Mouse (Mus musculus) intestine, embryonic 15.5 days (tissue): ENCODE results near the gene Irf6. TPM values are rescaled to one million over a fixed set of nuclear protein-coding genes. Genes with fewer than 3 reads are reported as not detected.

Experiments used
- ATAC-seq: fragments of 200-750 bp; cut with Nextera tagmentation; 2 replicates; pipeline ENCODE4 v1.8.0; 2017; ENCODE audit warnings: moderate TSS enrichment, moderate library complexity
- H3K27ac ChIP-seq: fragments of 300-500 bp; sonication (generic); 2 replicates; pipeline ENCODE4 v1.5.1; 2015; ENCODE audit warnings: mild to moderate bottlenecking, inconsistent platforms
- H3K27me3 ChIP-seq: fragments of 300-500 bp; sonication (generic); replicated peaks from 2 replicates; pipeline ENCODE4 v1.6.1; 2015; ENCODE audit warnings: inconsistent platforms
- H3K36me3 ChIP-seq: fragments of 300-500 bp; sonication (generic); 2 replicates; pipeline ENCODE4 v1.6.1; 2015; ENCODE audit warnings: inconsistent platforms
- H3K4me1 ChIP-seq: fragments of 300-500 bp; sonication (generic); replicated peaks from 2 replicates; pipeline ENCODE4 v1.6.1; 2015; ENCODE audit warnings: inconsistent platforms
- H3K4me2 ChIP-seq: fragments of 300-500 bp; sonication (generic); replicated peaks from 2 replicates; pipeline ENCODE4 v1.6.1; 2015; ENCODE audit warnings: mild to moderate bottlenecking, inconsistent platforms
- H3K4me3 ChIP-seq: fragments of 300-500 bp; sonication (generic); replicated peaks from 2 replicates; pipeline ENCODE4 v1.5.1; 2015; ENCODE audit warnings: inconsistent platforms
- H3K9ac ChIP-seq: fragments of 300-500 bp; sonication (generic); 2 replicates; pipeline ENCODE4 v1.6.1; 2015; ENCODE audit warnings: inconsistent platforms
- H3K9me3 ChIP-seq: fragments of 300-500 bp; sonication (generic); 2 replicates; pipeline ENCODE4 v1.6.1; 2016; ENCODE audit warnings: inconsistent platforms
- WGBS: fragments of 180-500 bp; shearing (Covaris S2); methylation state at CpG from one replicate; pipeline ENCODE4 v1.1.7; 2015; 5-methylcytosine and 5-hydroxymethylcytosine counted together
- polyA plus RNA-seq: library from polyadenylated mRNA; unstranded; fragments of >200 nt; fragmentation: Nextera tagmentation; extraction: Ambion mirVana; gene quantifications from 2 replicates; pipeline ENCODE4 v1.2.1, GENCODE M21; 2015

The Irf6 gene
- polyA plus RNA-seq, 1 experiment from 2014 or later = 81.9 TPM

DNA sequence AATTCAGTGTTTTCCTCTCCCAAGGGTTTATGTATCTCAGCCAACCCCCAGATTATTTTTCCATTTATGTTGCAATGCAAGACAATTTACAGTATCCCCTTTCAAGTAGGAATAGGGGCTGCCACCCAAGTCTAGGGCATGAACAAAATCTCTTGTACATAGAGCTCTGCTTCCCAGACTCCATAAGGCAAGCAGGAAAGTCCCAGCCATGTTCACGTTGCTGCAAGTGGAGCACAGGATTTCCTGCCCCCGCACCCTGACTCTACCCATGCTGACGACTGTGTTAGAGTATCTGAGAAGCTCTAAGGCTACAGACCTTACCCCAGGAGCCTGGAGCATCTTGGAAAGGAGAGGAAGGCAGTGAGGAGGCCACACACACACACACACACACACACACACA, 36.9 kb downstream of the Irf6 start:
- 37% methylated on average over 3 of the region's 3 CpGs for WGBS
- Histone ChIP-seq H3K4me3 (no peak overlapping the region), H3K36me3 (no peaks in the 10 kb centered on the region), H3K9me3 (no peaks in the 10 kb centered on the region), H3K27ac (peak overlapping the region; percentile 82), H3K27me3 (no peaks in the 10 kb centered on the region), H3K4me1 (peaks cover 26% of the 10 kb centered on the region), H3K4me2 (peak overlapping the region; percentile 17; the same call in 1 of the 2 replicates), H3K9ac (no peak overlapping the region)
- peak; percentile 1; the same call in 1 of the 2 replicates for ATAC-seq

DNA sequence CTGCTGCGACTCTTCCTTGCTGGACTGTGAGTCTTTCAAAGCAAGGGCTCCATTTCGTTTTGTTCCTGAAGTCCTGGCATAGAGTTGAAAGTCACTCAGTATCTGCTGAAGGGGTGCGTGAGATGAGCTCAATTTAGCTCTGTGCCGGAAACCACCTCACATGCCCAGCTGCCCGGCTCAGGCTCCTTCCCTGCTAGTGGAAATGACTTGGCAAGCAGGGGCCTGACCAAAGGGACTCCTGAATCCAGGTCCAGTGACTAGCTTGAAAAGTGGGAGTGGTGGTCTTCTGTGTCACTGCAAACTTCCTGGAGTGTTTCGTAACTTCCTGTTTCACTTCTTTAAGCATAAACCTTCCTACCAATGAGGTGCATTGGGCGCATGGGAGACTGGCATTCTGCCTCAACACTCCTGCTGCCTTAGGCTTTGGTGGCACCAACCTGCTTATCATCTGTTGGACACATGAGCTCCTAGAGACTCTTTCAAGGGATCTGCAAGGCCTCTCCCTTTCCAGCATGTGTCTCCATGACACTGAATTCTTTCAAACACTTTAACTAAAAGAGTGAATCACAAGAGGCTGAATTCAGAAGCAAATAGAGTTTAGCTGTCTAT, 38.9 kb downstream of the Irf6 start:
- no peak for ATAC-seq
- H3K36me3 ChIP-seq = no peaks in the 10 kb centered on the region
- no peaks in the 10 kb centered on the region for H3K27me3 ChIP-seq
- H3K4me3 ChIP-seq = no peak overlapping the region
- H3K4me1 ChIP-seq = peaks cover 26% of the 10 kb centered on the region
- H3K27ac ChIP-seq = no peak overlapping the region
- no peaks in the 10 kb centered on the region for H3K9me3 ChIP-seq
- H3K4me2 ChIP-seq = no peak overlapping the region
- no peak overlapping the region for H3K9ac ChIP-seq
- WGBS = 85% methylated on average over 7 of the region's 7 CpGs

DNA sequence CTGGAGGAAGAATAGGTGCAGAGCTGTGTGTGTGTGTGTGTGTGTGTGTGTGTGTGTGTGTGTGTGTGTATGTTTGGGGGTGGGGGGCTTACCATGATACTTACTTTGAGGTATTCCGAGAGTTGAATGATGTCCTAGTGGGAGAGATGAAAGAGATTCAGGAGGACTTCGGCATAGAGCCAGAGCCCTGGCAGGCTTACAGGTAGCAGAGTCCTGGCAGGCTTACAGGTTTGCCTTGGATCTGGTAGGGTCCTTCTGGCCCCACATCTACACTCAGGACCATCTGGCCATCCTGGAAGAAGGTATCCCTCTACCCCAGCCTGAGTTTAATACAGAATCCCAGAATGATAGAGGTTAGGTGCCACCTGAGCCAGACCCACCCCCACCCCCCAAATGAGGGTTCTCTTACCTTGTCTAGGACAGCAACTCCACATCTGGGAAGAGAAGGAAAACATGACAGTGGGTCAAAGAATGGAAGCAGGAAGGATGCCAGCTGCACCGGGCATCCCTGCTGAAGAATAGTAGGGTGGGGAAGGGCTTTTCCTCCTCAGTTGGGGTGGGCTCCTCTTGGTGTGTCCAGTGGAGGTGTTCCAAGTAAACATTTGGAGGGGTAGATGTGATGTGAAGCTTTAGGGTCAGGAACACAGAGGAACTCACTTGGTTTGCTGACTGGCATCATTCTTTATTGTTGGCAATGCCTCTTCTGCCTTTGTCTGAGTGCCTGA, 41.7 kb downstream of the Irf6 start:
- WGBS = 78% methylated on average over 3 of the region's 3 CpGs
- H3K9ac ChIP-seq = no peak overlapping the region
- no peaks in the 10 kb centered on the region for H3K9me3 ChIP-seq
- H3K27ac ChIP-seq = no peak overlapping the region
- no peak overlapping the region for H3K4me2 ChIP-seq
- H3K4me1 ChIP-seq = peaks cover 9% of the 10 kb centered on the region
- no peak overlapping the region for H3K4me3 ChIP-seq
- no peaks in the 10 kb centered on the region for H3K36me3 ChIP-seq
- no peak for ATAC-seq
- H3K27me3 ChIP-seq = no peaks in the 10 kb centered on the region

DNA sequence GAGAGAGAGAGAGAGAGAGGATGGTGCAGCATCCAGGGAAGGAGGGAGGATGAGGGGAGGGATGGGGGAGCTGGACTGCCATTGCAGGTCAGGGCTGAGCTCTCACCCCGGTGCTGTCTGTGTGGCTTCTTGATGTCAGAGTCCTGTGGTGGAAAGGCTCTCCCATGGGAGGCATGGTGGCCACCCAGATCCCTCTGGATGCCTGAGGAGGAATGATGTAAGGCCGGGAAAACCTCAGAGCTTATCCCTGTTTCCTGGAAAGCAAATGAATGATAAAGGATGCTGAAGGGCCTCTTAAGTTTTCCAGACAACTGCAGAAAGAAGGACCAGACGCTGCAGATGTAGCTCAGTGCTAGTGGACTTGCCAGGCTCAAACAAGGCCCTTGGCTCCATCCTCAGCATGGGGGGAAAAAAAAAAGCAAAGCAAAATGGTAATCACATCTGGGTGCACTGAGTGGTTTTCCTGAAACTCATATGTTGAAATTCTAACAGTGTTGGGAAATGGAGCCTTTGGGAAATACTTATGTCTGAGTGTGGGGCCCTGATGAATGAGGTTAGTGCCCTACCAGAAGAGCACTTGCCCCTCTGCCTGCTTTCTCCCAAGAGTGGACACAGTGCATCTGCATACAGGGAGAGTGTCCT, 42.4 kb downstream of the Irf6 start:
- WGBS = 55% methylated on average over 3 of the region's 3 CpGs
- H3K4me2 ChIP-seq = no peak overlapping the region

DNA sequence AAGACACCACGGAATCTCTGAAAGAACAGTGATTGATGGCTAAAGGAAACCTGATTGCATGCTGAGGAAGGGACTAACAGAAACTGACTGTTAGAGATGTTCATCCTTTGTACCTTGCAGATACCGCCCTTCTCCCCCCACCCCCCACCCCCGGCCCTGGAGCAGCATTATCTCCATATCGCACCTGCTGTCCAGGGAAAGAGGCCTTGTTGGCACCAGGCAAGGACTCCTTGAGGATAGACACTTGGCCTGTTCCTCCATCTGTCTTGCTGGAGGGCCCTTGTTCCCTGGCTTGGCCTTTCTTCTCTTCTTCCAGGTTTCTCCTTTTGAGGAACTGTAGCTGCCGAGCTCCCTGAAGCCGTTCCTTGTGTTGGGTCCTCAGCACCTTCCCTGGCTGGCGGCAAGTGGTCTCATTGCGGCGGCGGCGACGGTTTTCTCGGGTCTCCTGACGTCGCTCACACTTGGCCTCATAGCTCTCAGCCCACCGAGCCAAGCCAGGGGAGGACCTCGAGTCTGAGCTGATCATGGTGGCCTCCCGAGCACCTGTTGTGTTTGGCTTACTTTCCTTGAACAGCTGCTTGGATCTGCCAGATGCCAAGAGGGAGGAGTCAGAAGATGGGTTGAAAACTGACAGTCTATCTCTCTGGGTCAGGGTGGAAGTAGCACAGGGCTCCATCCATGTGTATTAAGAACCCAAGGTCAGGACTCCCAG, 44.7 kb downstream of the Irf6 start:
- Histone ChIP-seq H3K36me3 (no peaks in the 10 kb centered on the region), H3K27ac (no peak overlapping the region), H3K27me3 (no peaks in the 10 kb centered on the region), H3K9ac (no peak overlapping the region), H3K9me3 (no peaks in the 10 kb centered on the region), H3K4me1 (no peaks in the 10 kb centered on the region), H3K4me2 (no peak overlapping the region), H3K4me3 (no peak overlapping the region)
- WGBS = 85% methylated on average over 18 of the region's 18 CpGs
- no peak for ATAC-seq

More for the DNA sequence above, 42.4 kb downstream of the Irf6 start:
- Histone ChIP-seq H3K4me3 (no peak overlapping the region), H3K9me3 (no peaks in the 10 kb centered on the region), H3K4me1 (peaks cover 2% of the 10 kb centered on the region), H3K27me3 (no peaks in the 10 kb centered on the region), H3K9ac (no peak overlapping the region), H3K36me3 (no peaks in the 10 kb centered on the region), H3K27ac (no peak overlapping the region)
- no peak for ATAC-seq

DNA sequence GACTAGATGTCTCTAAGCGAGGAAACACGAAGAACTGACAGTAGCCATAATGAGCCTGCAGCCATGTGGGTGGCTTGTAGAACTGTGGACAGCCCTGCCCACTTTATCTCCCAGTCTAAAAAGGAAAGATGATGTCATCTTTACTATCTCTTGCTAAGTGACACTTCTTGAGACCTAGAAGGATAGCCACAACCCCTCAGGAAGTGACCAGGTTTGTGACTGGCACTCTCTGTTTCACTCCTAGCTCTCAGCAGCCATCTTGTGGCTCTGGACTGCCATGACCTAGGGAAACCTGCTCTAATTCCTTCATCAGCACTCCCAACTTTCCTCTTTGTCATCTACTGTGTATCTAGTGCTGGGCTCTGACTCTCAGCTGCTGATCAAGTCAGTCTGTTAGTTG, 45.4 kb downstream of the Irf6 start:
- WGBS = 91% methylated on average over 2 of the region's 2 CpGs
- H3K27ac ChIP-seq = no peak overlapping the region
- no peaks in the 10 kb centered on the region for H3K36me3 ChIP-seq
- H3K9me3 ChIP-seq = no peaks in the 10 kb centered on the region
- no peak overlapping the region for H3K4me2 ChIP-seq
- no peaks in the 10 kb centered on the region for H3K27me3 ChIP-seq
- H3K4me3 ChIP-seq = no peak overlapping the region
- H3K9ac ChIP-seq = no peak overlapping the region
- ATAC-seq = no peak
- no peaks in the 10 kb centered on the region for H3K4me1 ChIP-seq

DNA sequence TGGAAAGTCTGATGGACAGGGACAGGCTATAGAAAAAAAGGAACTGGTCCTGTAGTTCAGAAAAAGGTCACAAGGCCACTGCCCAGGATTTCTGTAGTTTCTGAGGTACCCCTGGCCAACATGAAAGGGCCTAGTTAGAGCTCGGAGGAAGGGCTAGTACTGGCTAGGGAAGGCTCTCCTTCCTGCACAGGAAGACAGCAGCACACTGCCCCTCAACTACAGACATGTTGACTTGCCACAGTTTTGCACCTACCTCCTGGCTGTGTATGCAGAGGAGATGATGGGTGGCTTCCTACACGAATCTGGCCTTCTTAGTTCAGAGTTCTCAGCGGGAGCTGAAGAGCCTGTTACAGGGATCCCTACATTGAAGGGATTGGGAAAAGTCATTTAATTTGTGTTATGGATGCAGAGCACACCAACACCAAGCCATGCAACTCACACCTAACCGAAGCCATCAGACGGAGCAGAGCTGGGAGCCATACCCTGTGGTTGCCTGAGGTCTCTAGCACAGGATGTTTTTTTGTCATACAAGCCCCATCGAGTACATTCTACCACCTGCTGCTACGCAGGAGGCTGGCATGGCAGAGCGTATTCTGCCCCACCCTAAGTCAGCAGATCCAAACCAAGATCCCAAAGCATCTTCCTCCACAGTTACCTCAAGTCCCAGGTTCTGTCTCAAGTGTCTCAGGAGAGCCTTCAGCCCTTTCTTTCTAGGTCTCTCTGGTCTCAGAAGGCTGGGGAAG, 47.9 kb downstream of the Irf6 start:
- Histone ChIP-seq H3K4me3 (no peak overlapping the region), H3K9ac (no peak overlapping the region), H3K4me1 (no peaks in the 10 kb centered on the region), H3K27ac (no peak overlapping the region), H3K4me2 (no peak overlapping the region), H3K36me3 (no peaks in the 10 kb centered on the region), H3K9me3 (no peaks in the 10 kb centered on the region), H3K27me3 (no peaks in the 10 kb centered on the region)
- WGBS = 88% methylated on average over 8 of the region's 8 CpGs
- ATAC-seq = no peak

DNA sequence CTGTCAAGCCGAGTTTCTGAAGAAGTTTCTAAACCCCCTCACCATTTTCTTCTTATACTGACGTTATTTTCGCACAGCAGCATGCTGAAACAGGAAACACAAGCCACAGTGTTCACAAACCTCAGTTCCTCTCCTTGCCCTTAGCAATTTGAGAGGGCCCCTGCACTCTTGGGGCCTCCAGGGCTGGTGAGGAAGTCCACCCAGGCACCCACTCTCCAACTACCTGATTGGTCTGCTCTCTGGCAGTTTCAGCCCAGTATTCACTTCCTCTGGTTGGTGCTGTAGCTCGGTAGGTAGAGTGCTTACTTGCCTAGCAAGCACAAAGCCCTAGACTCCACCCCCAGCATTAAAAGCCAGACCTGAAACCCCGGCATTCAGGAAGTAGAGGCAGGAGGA, 48.5 kb downstream of the Irf6 start, which contains the start of gene Traf3ip3:
Gene Traf3ip3 (minus strand): TSS at position 321 of the 396 bp plus-strand sequence.
- H3K4me1 ChIP-seq = no peaks in the 10 kb centered on the region
- ATAC-seq = 0 out of 2 replicates have a peak, but pooled peaks have one; percentile 28
- H3K27me3 ChIP-seq = no peaks in the 10 kb centered on the region
- H3K4me3 ChIP-seq = no peak within 1 kb of the TSS
- H3K9me3 ChIP-seq = no peaks in the 10 kb centered on the region
- H3K27ac ChIP-seq = no peak within 1 kb of the TSS
- no peak within 1 kb of the TSS for H3K9ac ChIP-seq
- no peaks in the 10 kb centered on the region for H3K36me3 ChIP-seq
- no peak within 1 kb of the TSS for H3K4me2 ChIP-seq
- 56% methylated on average over 5 of the region's 5 CpGs for WGBS

DNA sequence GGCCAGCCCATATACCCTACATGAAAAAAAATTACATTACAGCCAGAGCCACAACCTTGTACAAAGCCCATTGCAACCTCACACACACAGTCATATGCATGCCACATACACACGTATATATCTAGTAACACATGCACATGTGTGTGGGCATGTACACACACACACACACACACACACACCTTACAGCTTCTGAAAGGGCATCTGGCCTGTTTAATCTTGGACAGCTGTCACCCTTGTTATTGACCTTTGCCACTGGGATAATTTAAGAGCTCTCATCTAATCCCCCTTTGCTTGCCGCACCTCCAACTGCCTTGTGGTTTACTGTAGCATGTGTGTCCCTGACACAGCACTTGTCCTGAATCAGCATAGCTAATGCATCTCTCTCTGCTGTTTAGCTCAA, 50.9 kb downstream of the Irf6 start:
- Histone ChIP-seq H3K4me1 (no peaks in the 10 kb centered on the region), H3K27ac (no peak overlapping the region), H3K27me3 (no peaks in the 10 kb centered on the region), H3K4me2 (no peak overlapping the region), H3K4me3 (no peak overlapping the region), H3K9me3 (no peaks in the 10 kb centered on the region), H3K9ac (no peak overlapping the region), H3K36me3 (no peaks in the 10 kb centered on the region)
- no peak for ATAC-seq
- 65% methylated on average over 2 of the region's 2 CpGs for whole genome bisulfite sequencing

DNA sequence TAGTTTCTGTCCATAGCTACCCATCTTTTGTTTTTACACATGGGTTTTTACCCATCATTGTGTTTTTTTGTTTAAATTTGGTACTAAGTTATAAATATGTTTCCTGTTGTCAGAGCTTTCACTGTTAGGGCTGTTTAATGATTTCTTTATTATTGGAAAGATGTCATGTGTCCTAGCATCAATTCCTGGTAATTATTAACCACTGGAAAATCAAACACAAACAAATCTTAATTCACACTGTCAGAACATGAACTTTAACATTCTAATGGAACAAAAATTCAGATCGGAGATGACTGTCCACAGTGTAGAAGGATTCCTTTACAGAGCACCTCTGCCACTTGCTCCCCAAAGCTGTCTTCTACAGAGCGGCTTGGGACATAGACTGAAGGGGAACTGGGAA, 52.5 kb downstream of the Irf6 start:
- no peaks in the 10 kb centered on the region for H3K4me1 ChIP-seq

DNA sequence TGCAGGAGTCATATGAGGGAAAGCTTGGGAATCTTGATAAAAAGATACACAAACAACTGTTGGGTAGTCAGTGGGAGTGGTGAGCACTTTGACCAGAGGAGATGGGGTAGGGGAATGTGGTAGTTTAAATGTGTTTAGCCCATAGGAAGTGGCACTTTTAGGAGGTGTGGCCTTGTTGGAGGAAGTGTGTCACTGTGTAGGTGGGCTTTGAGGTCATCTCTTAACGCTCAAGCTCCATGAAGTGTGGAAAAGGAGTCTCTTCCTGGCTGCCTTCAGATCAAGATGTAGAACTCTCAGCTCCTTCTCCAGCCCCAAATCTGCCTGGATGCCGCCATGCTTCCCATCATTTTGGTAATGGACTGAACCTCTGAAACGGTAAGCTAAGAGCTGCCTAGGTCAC, 54.6 kb downstream of the Irf6 start, which contains the start of gene Lamb3:
Gene Lamb3 (plus strand): TSS at position 197 of the 400 bp plus-strand sequence.
- WGBS = 93% methylated on average over 3 of the region's 3 CpGs

More for the DNA sequence above, 52.5 kb downstream of the Irf6 start:
- WGBS = 66% methylated on average over 2 of the region's 2 CpGs
- no peak overlapping the region for H3K4me2 ChIP-seq
- ATAC-seq = no peak
- no peak overlapping the region for H3K4me3 ChIP-seq
- H3K9me3 ChIP-seq = no peaks in the 10 kb centered on the region
- H3K36me3 ChIP-seq = no peaks in the 10 kb centered on the region
- no peaks in the 10 kb centered on the region for H3K27me3 ChIP-seq
- no peak overlapping the region for H3K9ac ChIP-seq
- H3K27ac ChIP-seq = no peak overlapping the region

More for the DNA sequence above, 54.6 kb downstream of the Irf6 start, which contains the start of gene Lamb3:
- Histone ChIP-seq H3K36me3 (no peaks in the 10 kb centered on the region), H3K4me1 (no peaks in the 10 kb centered on the region), H3K4me3 (no peak within 1 kb of the TSS), H3K9ac (no peak within 1 kb of the TSS), H3K27ac (no peak within 1 kb of the TSS), H3K27me3 (no peaks in the 10 kb centered on the region), H3K4me2 (no peak within 1 kb of the TSS), H3K9me3 (no peaks in the 10 kb centered on the region)
- ATAC-seq = no peak
